Mouse (Mus musculus): Measurements from ENCODE around the gene Pold4.

The Pold4 gene

GRCm38 (mm10) chr19:4231253-4232185 is at the start of gene Pold4:
TSS of gene Pold4 (plus strand) at chr19:4231899.
- peak; percentile 97 for DNase-seq (ENCODE audit: low spot score)

DNA sequence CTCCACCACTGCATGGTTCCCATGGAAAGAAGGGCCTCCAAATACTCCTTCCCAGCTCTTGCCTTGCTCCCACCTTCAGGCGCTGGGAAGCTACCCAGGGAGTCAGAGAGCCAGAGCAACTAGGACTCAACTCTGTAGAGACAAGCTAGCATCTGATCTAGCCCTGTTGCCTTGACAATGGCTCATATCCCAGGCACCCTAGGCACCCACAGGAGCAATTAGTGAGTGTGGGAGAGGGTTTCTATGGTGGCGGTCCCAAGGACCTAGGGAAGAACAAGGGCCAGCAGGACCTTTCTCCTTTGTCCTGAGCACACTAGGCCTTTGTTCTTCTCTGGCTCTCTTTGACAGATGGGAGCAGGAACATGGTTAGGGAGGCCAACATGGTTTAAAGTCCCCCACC is 48.0 kb upstream of the Pold4 start:
- DNase-seq (ENCODE audit: low spot score): no peak

- no peak for DNase-seq (ENCODE audit: low spot score)
Observed at GRCm38 (mm10) chr19:4184976-4185975, 46.4 kb upstream of the Pold4 start.

GRCm38 (mm10) chr19:4187303-4187702 is 44.4 kb upstream of the Pold4 start:
- no peak for DNase-seq (ENCODE audit: low spot score)

DNA sequence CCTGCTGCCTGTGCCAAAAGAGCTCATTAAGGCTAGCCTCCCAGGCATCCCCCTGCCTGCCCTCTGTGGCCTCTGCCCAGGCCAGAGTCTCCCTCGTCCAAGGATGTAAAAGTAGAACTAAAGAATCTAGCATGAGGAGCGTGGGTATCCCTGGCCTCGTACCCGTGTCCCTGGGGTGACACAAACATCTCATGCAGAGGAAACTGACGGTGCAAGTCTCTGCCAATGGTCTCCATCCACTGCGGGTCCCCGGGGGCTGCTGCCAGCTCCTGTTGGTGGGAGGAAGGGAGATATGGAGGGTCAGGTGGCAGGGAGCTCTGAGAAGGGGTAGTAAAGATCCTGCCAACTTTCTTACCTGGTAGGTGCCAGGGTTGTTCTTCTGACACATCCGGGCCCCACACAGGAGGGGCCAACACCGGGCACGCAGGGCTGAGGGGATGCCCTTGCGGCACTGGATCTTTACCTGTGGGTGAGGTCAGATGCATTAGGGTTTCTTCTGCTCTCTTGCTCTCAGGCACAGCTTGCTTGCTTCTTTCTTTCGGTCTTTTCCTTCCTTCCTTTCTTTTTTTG is 42.6 kb upstream of the Pold4 start:
- DNase-seq (ENCODE audit: low spot score): no peak

DNA sequence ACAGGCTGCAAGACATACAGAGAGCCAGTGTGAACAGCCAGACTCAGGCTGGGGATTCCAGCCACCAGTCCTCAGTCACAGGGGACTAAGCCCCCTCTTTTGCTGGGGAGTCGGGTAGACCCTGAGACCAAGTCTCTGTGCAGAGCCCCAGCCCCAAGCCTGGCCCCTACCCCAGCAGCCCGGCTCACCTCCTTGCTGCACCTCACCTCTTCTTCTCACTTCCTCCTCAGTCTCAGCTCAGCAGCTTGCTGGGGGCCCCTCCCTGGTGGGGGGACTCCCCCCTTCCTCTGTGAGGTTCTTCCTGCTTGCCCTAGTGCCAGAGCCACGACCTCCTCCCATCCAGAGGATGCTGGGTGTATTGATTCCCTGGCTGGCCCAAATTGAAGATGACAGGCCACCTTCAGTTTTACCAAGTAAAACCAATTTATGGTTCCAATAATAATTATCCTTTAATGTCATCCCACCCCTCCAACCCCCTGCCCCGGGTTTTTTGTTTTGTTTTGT is 40.8 kb upstream of the Pold4 start, which contains the start of gene Tbc1d10c:
Gene Tbc1d10c, minus strand, starts transcription at position 454 of the 504 bp plus-strand sequence.
- no peak for DNase-seq (ENCODE audit: low spot score)

DNA sequence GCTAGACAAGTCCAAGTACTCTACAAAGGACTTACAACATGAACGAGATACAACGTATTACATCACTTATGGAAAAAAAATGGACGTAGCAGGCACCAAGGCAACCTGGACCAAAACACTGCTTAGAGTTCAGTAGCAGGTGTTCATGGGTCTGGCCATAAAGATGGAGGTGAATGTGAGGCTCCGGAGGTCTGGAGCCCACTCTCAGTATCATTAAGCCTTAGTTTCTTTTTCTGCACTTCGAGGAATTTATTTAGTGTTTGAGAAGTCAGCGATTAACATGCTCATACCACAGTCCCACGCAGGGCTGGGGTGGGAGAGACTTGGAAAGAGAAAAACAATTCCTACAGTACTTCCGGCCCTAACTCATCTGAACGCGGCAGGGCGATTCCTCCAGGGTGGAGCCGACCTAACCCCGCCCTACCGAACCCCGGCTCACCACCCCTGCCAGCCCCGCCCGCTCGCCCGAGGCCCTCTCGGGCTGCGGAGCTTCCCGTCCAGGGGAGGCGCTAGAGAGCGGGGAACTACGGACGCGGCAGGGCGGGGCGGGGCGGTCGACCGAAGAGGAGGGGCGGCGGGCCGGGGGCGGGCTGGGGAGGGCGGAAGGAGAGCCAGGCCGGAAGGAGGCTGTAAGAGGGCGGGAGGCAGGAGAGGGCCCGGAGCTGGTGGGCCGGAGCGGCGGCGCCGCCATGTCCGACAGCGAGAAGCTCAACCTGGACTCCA is 40.0 kb upstream of the Pold4 start, which contains the start of gene Ppp1ca:
Gene Ppp1ca, plus strand, starts transcription at position 538 of the 723 bp plus-strand sequence.
- DNase-seq (ENCODE audit: low spot score): peak; percentile 96

GRCm38 (mm10) chr19:4192251-4192985 is 39.3 kb upstream of the Pold4 start:
- peak; percentile 48 for DNase-seq (ENCODE audit: low spot score)

DNA sequence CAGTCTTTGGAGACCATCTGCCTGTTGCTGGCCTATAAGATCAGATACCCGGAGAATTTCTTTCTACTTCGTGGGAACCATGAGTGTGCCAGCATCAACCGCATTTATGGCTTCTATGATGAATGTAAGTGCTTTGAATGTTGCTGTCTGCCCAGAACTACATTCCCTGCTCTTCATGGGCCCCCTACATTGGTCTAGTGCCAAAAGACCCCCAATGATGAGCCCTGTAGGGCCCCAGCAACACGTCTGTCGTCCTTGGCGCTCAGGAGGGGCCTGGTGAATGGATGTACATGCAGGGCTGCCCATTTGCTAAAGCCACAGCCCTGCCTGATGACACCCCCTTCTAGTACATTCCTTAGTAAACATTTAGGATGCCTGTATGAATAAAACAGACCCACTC is 38.6 kb upstream of the Pold4 start:
- DNase-seq (ENCODE audit: low spot score): no peak

GRCm38 (mm10) chr19:4194021-4194724 is 37.5 kb upstream of the Pold4 start:
- DNase-seq (ENCODE audit: low spot score): no peak

DNA sequence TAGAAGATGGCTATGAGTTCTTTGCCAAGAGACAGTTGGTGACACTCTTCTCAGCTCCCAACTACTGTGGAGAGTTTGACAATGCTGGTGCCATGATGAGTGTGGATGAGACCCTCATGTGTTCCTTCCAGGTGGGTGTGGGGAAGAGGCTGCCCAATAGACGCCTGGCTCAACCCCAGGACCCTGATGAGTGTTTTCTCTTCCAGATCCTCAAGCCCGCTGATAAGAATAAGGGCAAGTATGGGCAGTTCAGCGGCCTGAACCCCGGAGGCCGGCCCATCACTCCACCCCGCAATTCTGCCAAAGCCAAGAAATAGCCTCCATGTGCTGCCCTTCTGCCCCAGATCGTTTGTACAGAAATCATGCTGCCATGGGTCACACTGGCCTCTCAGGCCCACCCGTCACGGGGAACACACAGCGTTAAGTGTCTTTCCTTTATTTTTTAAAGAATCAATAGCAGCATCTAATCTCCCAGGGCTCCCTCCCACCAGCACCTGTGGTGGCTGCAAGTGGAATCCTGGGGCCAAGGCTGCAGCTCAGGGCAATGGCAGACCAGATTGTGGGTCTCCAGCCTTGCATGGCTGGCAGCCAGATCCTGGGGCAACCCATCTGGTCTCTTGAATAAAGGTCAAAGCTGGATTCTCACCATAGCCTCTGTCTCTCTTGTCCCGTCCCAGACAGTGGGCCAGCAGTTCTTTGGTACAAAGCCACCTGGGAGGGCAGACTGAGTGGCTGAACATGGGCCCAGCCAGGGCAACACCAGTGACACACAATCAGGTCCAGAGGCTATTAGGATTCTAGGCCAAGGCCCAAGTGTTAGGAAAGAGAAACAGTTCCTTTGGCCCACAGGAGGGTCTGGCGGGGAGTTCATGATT is 36.7 kb upstream of the Pold4 start:
- no peak for DNase-seq (ENCODE audit: low spot score)

- DNase-seq (ENCODE audit: low spot score): no peak
Observed at GRCm38 (mm10) chr19:4196048-4196447, 35.7 kb upstream of the Pold4 start.

DNA sequence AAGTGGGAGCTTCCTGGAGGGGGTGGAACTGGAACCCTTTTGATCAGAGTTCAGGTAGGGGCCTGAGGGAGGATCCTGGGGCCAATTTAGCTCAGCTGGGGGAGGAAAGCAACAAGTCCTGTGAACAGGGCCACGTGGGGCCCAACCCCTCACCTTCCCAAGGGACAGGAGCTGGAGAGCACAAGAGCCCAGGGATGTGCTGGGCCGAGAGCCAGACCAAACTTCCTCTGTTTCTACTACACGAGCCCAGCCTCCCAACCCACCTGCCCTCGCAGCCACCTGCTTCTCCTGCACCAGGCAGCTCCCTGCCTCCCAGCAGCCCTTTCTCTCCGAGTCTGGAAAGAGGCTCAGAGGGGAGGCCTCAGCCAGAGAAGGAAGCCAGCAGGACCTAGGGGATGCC is 35.2 kb upstream of the Pold4 start:
- no peak for DNase-seq (ENCODE audit: low spot score)

GRCm38 (mm10) chr19:4197180-4197579 is 34.5 kb upstream of the Pold4 start:
- DNase-seq (ENCODE audit: low spot score): no peak

GRCm38 (mm10) chr19:4201291-4201909 is 30.3 kb upstream of the Pold4 start, which contains the start of gene Rad9a:
TSS of gene Rad9a (minus strand) at chr19:4201662.
- peak; percentile 100 for DNase-seq (ENCODE audit: low spot score)

GRCm38 (mm10) chr19:4202149-4202548 is 29.6 kb upstream of the Pold4 start:
- DNase-seq (ENCODE audit: low spot score): no peak

GRCm38 (mm10) chr19:4203148-4203547 is 28.6 kb upstream of the Pold4 start:
- no peak for DNase-seq (ENCODE audit: low spot score)
